Mouse (Mus musculus) heart, embryonic 11.5 days (tissue): ENCODE results near the gene Atf5. TPM values are rescaled to one million over a fixed set of nuclear protein-coding genes. Genes with fewer than 3 reads are reported as not detected.

Experiments used
- ATAC-seq: fragments of 200-750 bp; cut with Nextera tagmentation; replicated peaks from 2 replicates; pipeline ENCODE4 v1.8.0; 2017; ENCODE audit warnings: moderate library complexity; ENCODE audit not compliant: insufficient number of reproducible peaks, low FRiP score, low TSS enrichment
- H3K27ac ChIP-seq: fragments of 300-500 bp; sonication (generic); 2 replicates; pipeline ENCODE4 v1.5.1; 2014; ENCODE audit warnings: mild to moderate bottlenecking, low read depth, low read length
- H3K27me3 ChIP-seq: fragments of 300-500 bp; sonication (generic); 2 replicates; pipeline ENCODE4 v1.6.1; 2014; ENCODE audit warnings: mild to moderate bottlenecking, low read length, mixed read lengths; ENCODE audit not compliant: control insufficient read depth, insufficient read depth
- H3K36me3 ChIP-seq: fragments of 300-500 bp; sonication (generic); 2 replicates; pipeline ENCODE4 v1.6.1; 2014; ENCODE audit warnings: mild to moderate bottlenecking, low read length, moderate library complexity, mixed read lengths; ENCODE audit not compliant: control insufficient read depth, insufficient read depth
- H3K4me1 ChIP-seq: fragments of 300-500 bp; sonication (generic); 2 replicates; pipeline ENCODE4 v1.6.1; 2014; ENCODE audit warnings: low read length; ENCODE audit not compliant: control insufficient read depth, insufficient read depth
- H3K4me2 ChIP-seq: fragments of 300-500 bp; sonication (generic); 2 replicates; pipeline ENCODE4 v1.6.1; 2014; ENCODE audit warnings: mild to moderate bottlenecking, moderate library complexity
- H3K4me3 ChIP-seq: fragments of 300-500 bp; sonication (generic); 2 replicates; pipeline ENCODE4 v1.5.1; 2014; ENCODE audit warnings: low read depth, low read length
- H3K9ac ChIP-seq: fragments of 300-500 bp; sonication (generic); 2 replicates; pipeline ENCODE4 v1.6.1; 2014; ENCODE audit warnings: mild to moderate bottlenecking, low read depth, low read length, moderate library complexity
- H3K9me3 ChIP-seq: fragments of 300-500 bp; sonication (generic); replicated peaks from 2 replicates; pipeline ENCODE4 v1.6.1; 2016; ENCODE audit warnings: low read length; ENCODE audit not compliant: control insufficient read depth
- WGBS: fragments of 180-500 bp; shearing (Covaris S2); extraction: QIAGEN DNeasy Blood & Tissue Kit; methylation state at CpG from one replicate; pipeline ENCODE4 v1.1.7; 2014; ENCODE audit not compliant: insufficient replicate concordance; 5-methylcytosine and 5-hydroxymethylcytosine counted together
- polyA plus RNA-seq: library from polyadenylated mRNA; unstranded; fragments of >200 nt; fragmentation: Nextera tagmentation; extraction: Ambion mirVana; gene quantifications from 2 replicates; pipeline ENCODE4 v1.2.1, GENCODE M21; 2014

Atf5 gene
- polyA plus RNA-seq, 1 experiment from 2014 or later = 1.6 TPM

GRCm38 (mm10) chr7:44836016-44836404 is 19.6 kb upstream of the Atf5 start:
- no peak overlapping the region for H3K4me2 ChIP-seq
- no peak for ATAC-seq
- no peak overlapping the region for H3K9ac ChIP-seq
- H3K4me3 ChIP-seq = no peak overlapping the region
- peaks cover 9% of the 10 kb centered on the region for H3K36me3 ChIP-seq
- no peaks in the 10 kb centered on the region for H3K9me3 ChIP-seq
- 39% methylated on average over 3 of the region's 3 CpGs for WGBS
- H3K4me1 ChIP-seq = peaks cover 12% of the 10 kb centered on the region
- no peak overlapping the region for H3K27ac ChIP-seq
- peaks cover 13% of the 10 kb centered on the region for H3K27me3 ChIP-seq

- Histone ChIP-seq H3K9ac (no peak overlapping the region), H3K4me3 (no peak overlapping the region), H3K27me3 (peaks cover 11% of the 10 kb centered on the region), H3K27ac (no peak overlapping the region), H3K9me3 (no peaks in the 10 kb centered on the region), H3K4me2 (no peak overlapping the region), H3K36me3 (peaks cover 14% of the 10 kb centered on the region), H3K4me1 (peaks cover 12% of the 10 kb centered on the region)
- WGBS = 88% methylated on average over 1 of the region's 1 CpGs
- no peak for ATAC-seq
These were observed 19.0 kb upstream of the Atf5 start for GRCm38 (mm10) chr7:44835373-44836015.

DNA sequence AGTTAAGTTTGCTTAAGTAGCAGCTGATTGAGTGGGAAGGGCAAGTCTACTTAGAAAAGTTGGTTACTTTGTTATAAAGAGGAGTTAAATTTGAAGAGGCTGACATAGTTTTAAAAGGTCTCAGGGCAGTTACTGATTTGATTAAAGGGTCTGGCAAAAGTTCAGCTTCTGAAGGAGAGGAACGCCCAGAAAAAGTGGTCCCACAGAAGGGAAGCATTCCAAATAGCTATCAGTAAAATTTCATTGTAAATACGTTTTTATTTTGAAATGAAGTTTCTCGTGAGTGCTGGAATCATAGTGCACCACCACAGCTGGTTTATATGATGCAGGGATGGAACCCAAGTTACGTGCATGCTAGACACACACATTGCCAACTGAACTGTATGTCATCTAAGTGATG is 16.3 kb upstream of the Atf5 start:
- WGBS = 79% methylated on average over 4 of the region's 4 CpGs
- no peak for ATAC-seq
- Histone ChIP-seq H3K4me2 (no peak overlapping the region), H3K4me1 (0 out of 2 replicates have a peak, but pooled peaks cover 2% of the 10 kb centered on the region), H3K9me3 (no peaks in the 10 kb centered on the region), H3K4me3 (no peak overlapping the region), H3K36me3 (peaks cover 37% of the 10 kb centered on the region), H3K27me3 (no peaks in the 10 kb centered on the region), H3K9ac (no peak overlapping the region), H3K27ac (no peak overlapping the region)

GRCm38 (mm10) chr7:44828706-44829105 is 12.2 kb upstream of the Atf5 start:
- no peak overlapping the region for H3K27ac ChIP-seq
- no peaks in the 10 kb centered on the region for H3K9me3 ChIP-seq
- H3K9ac ChIP-seq = no peak overlapping the region
- H3K4me2 ChIP-seq = no peak overlapping the region
- WGBS = 93% methylated on average over 5 of the region's 5 CpGs
- H3K4me1 ChIP-seq = peaks cover 13% of the 10 kb centered on the region
- no peak for ATAC-seq
- no peak overlapping the region for H3K4me3 ChIP-seq
- peaks cover 37% of the 10 kb centered on the region for H3K36me3 ChIP-seq
- H3K27me3 ChIP-seq = no peaks in the 10 kb centered on the region

DNA sequence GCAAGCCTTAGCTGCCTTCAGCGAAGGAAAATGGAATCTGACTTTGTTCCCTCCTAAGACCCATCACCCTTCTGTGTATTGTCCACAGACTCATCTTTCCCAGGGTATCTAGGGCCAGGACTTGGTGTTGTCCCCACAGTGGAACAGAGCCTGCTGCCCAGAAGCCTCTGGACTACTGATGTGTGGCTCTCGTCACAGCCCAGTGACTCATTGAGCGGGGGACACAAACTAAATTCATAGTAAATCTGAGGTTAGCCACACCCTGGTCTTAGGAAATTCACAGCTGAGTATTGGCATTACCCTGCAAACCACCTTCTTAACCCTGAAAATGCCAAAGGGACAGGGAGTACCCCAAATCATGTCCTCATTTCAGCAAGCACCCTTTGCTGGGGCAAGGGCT is 10.3 kb upstream of the Atf5 start:
- Histone ChIP-seq H3K27ac (no peak overlapping the region), H3K4me2 (no peak overlapping the region), H3K9me3 (no peaks in the 10 kb centered on the region), H3K36me3 (peaks cover 32% of the 10 kb centered on the region), H3K4me3 (no peak overlapping the region), H3K4me1 (peaks cover 20% of the 10 kb centered on the region), H3K27me3 (no peaks in the 10 kb centered on the region), H3K9ac (no peak overlapping the region)
- ATAC-seq = no peak
- WGBS = 89% methylated on average over 3 of the region's 3 CpGs

DNA sequence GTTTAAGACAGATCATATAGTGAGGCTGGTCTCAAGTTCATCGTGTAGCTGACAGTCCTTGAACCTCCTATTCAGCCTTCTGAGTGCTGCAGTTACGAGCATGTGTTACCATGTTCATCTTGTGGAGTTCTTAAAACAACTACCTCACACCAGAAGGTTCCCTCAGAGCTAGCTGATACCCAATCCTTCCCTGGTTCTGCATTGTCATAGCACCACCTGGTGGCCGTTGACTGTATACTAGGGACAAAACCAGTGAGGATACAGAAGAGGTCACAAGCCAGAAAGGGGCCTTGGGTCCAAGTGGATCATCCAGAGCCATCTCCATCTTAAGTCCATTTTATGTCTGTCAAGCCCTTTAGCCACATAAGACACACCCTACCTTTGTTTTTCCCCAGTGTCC is 8.4 kb upstream of the Atf5 start:
- peaks cover 16% of the 10 kb centered on the region for H3K36me3 ChIP-seq
- no peaks in the 10 kb centered on the region for H3K9me3 ChIP-seq
- WGBS = 22% methylated on average over 3 of the region's 3 CpGs
- peaks cover 25% of the 10 kb centered on the region for H3K4me1 ChIP-seq
- no peak overlapping the region for H3K4me3 ChIP-seq
- H3K4me2 ChIP-seq = no peak overlapping the region
- ATAC-seq = no peak
- no peak overlapping the region for H3K9ac ChIP-seq
- H3K27ac ChIP-seq = no peak overlapping the region
- no peaks in the 10 kb centered on the region for H3K27me3 ChIP-seq

DNA sequence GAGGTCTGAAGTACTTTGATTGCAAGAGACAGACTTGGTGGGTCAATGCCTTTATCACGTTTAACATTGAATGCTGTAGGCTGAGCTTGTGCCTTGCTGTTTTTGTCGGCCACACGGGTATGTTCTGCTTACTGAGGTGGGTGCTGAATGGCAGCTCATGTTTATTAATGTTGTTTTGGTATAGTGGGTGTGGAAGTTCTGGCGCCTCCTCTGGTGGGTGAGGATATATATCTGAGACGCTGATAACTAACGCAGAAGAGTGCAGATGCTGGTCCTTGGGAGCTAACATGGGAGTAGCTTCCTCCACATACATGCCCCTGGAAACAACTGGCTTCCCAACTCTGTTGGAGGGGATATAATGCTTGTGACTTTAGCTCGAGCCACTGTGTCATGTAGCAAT is 7.0 kb upstream of the Atf5 start:
- Histone ChIP-seq H3K27me3 (no peaks in the 10 kb centered on the region), H3K4me1 (peaks cover 39% of the 10 kb centered on the region), H3K27ac (no peak overlapping the region), H3K4me2 (no peak overlapping the region), H3K9ac (no peak overlapping the region), H3K36me3 (peaks cover 1% of the 10 kb centered on the region; the same call in 1 of the 2 replicates), H3K9me3 (no peaks in the 10 kb centered on the region), H3K4me3 (no peak overlapping the region)
- no peak for ATAC-seq
- WGBS = 49% methylated on average over 7 of the region's 7 CpGs

DNA sequence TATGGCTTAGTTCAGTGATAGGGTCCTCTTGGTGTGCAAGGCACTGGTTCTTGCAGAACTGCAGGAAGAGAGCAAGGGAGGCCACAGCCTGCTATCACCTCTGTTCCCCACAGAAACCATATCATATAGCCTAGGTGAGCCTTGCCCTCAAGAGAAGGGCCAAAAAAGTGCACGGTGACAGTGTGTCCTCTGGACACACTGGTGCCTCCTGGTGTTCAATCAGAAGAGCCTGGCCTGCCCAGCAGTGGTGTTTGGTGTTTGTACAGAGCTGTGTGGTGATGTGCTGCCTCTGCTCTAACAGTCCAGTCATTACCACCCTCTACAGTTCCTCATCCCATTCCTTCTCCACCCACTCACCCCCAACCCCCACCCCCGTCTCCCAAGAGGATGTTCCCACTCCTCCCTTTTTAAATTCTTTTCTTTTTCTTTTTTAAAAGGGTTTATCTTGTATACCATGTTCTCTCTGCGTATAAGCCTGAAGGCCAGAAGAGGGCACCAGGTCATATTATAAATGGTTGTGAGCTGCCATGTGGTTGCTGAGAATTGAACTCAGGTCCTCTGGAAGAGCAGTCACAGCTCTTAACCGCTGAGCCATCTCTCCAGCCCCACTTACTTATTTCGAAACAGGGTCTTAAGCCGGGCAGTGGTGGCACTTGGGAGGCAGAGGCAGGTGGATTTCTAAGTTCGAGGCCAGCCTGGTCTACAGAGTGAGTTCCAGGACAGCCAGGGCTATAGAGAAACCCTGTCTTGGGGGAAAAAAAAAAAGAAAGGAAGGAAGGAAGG is 5.4 kb upstream of the Atf5 start:
- peaks cover 48% of the 10 kb centered on the region for H3K4me1 ChIP-seq
- H3K36me3 ChIP-seq = no peaks in the 10 kb centered on the region
- no peak overlapping the region for H3K4me3 ChIP-seq
- H3K9ac ChIP-seq = no peak overlapping the region
- H3K4me2 ChIP-seq = no peak overlapping the region
- H3K9me3 ChIP-seq = no peaks in the 10 kb centered on the region
- H3K27ac ChIP-seq = no peak overlapping the region
- no peaks in the 10 kb centered on the region for H3K27me3 ChIP-seq
- WGBS = 84% methylated on average over 7 of the region's 7 CpGs
- ATAC-seq = no peak

DNA sequence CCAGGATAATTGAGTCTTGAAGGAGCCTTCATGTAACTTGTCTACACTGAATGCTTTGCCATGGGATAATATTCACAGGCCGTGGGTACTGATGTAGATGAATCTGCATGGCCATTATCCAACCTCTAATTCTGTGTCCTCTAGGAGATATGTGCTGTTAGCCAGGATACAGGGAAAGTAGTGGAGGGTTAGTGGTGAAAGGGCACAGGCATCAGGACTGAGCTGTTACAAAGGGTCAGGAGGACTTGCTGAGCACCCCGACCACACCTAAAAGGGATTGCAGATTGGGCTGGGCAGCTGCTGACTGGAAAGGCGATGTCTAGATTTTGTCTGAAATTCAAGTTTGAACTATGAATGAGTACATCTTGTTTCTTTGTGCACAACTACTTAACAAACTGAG is 4.1 kb upstream of the Atf5 start:
- Histone ChIP-seq H3K4me3 (no peak overlapping the region), H3K36me3 (no peaks in the 10 kb centered on the region), H3K27ac (no peak overlapping the region), H3K4me1 (peaks cover 44% of the 10 kb centered on the region), H3K9me3 (no peaks in the 10 kb centered on the region), H3K27me3 (no peaks in the 10 kb centered on the region), H3K4me2 (no peak overlapping the region), H3K9ac (no peak overlapping the region)
- no peak for ATAC-seq
- WGBS = 75% methylated on average over 3 of the region's 3 CpGs
